Mouse (Mus musculus): ENCODE measurements at regions not wholly inside any gene's neighbourhood (a gene's known extent, or its start where the extent isn't known, plus 50 kb on each side); places are given as distances from the start of the nearest gene placed in this dataset.

GRCm38 (mm10) chr3:52411356-52411755 is 143.2 kb downstream of the Foxo1 start:
- 70% methylated on average over 5 of the region's 5 CpGs for WGBS
- Histone ChIP-seq H3K4me3 (ENCODE audit: low read depth, low read length) (no peak overlapping the region), H3K9ac (replicated peaks; ENCODE audit: low read depth, low read length) (no peak overlapping the region), H3K27ac (ENCODE audit: low read depth) (no peak overlapping the region), H3K4me2 (ENCODE audit: low read depth, low read length) (no peak overlapping the region), H3K9me3 (replicated peaks; ENCODE audit: control insufficient read depth, low read length) (no peaks in the 10 kb centered on the region), H3K27me3 (ENCODE audit: control insufficient read depth, insufficient read depth, low read length) (no peaks in the 10 kb centered on the region), H3K4me1 (ENCODE audit: control insufficient read depth, insufficient read depth) (peaks cover 24% of the 10 kb centered on the region), H3K36me3 (replicated peaks; ENCODE audit: control insufficient read depth, insufficient read depth, low read length) (no peaks in the 10 kb centered on the region)
- no peak for DNase-seq (ENCODE audit: low spot score)
- no peak for ATAC-seq (ENCODE audit: insufficient read depth, low read depth)
- TF ChIP-seq EP300 (IDR thresholded peaks at IDR 0.05; ENCODE audit: low read depth) (no peak), CTCF (IDR thresholded peaks at IDR 0.05; ENCODE audit: low read depth) (no peak)

- Histone ChIP-seq H3K27me3 (ENCODE audit: control insufficient read depth, insufficient read depth, low read length) (no peaks in the 10 kb centered on the region), H3K36me3 (replicated peaks; ENCODE audit: control insufficient read depth, insufficient read depth, low read length) (no peaks in the 10 kb centered on the region), H3K4me3 (ENCODE audit: low read depth, low read length) (no peak overlapping the region), H3K4me1 (ENCODE audit: control insufficient read depth, insufficient read depth) (peaks cover 24% of the 10 kb centered on the region), H3K9ac (replicated peaks; ENCODE audit: low read depth, low read length) (no peak overlapping the region), H3K27ac (ENCODE audit: low read depth) (no peak overlapping the region), H3K9me3 (replicated peaks; ENCODE audit: control insufficient read depth, low read length) (no peaks in the 10 kb centered on the region), H3K4me2 (ENCODE audit: low read depth, low read length) (no peak overlapping the region)
- no peak for TF ChIP-seq CTCF (IDR thresholded peaks at IDR 0.05; ENCODE audit: low read depth)
- TF ChIP-seq EP300 (IDR thresholded peaks at IDR 0.05; ENCODE audit: low read depth): no peak
- WGBS: 62% methylated on average over 7 of the region's 7 CpGs
- no peak for ATAC-seq (ENCODE audit: insufficient read depth, low read depth)
- no peak for DNase-seq (ENCODE audit: low spot score)
These were observed 141.3 kb downstream of the Foxo1 start for GRCm38 (mm10) chr3:52409465-52409864.

- Histone ChIP-seq H3K27me3 (ENCODE audit: control insufficient read depth, insufficient read depth, low read length) (no peaks in the 10 kb centered on the region), H3K4me3 (ENCODE audit: low read depth, low read length) (no peak overlapping the region), H3K4me1 (ENCODE audit: control insufficient read depth, insufficient read depth) (peaks cover 10% of the 10 kb centered on the region), H3K4me2 (ENCODE audit: low read depth, low read length) (no peak overlapping the region), H3K9me3 (replicated peaks; ENCODE audit: control insufficient read depth, low read length) (no peaks in the 10 kb centered on the region), H3K9ac (replicated peaks; ENCODE audit: low read depth, low read length) (no peak overlapping the region), H3K27ac (ENCODE audit: low read depth) (0 out of 2 replicates have a peak overlapping the region, but pooled peaks have one; percentile 43), H3K36me3 (replicated peaks; ENCODE audit: control insufficient read depth, insufficient read depth, low read length) (no peaks in the 10 kb centered on the region)
- DNase-seq (ENCODE audit: low spot score) (no peak), ATAC-seq (ENCODE audit: insufficient read depth, low read depth) (no peak)
- 24% methylated on average over 5 of the region's 5 CpGs for WGBS
- TF ChIP-seq EP300 (IDR thresholded peaks at IDR 0.05; ENCODE audit: low read depth): no peak
- TF ChIP-seq CTCF (IDR thresholded peaks at IDR 0.05; ENCODE audit: low read depth): no peak
These were observed 138.7 kb downstream of the Foxo1 start for GRCm38 (mm10) chr3:52406778-52407318.

GRCm38 (mm10) chr3:52404636-52405035 is 136.5 kb downstream of the Foxo1 start:
- Histone ChIP-seq H3K4me2 (ENCODE audit: low read depth, low read length) (peak overlapping the region; percentile 27; the same call in 1 of the 2 replicates), H3K4me1 (ENCODE audit: control insufficient read depth, insufficient read depth) (peaks cover 15% of the 10 kb centered on the region), H3K9ac (replicated peaks; ENCODE audit: low read depth, low read length) (no peak overlapping the region), H3K4me3 (ENCODE audit: low read depth, low read length) (no peak overlapping the region), H3K9me3 (replicated peaks; ENCODE audit: control insufficient read depth, low read length) (no peaks in the 10 kb centered on the region), H3K27me3 (ENCODE audit: control insufficient read depth, insufficient read depth, low read length) (no peaks in the 10 kb centered on the region), H3K36me3 (replicated peaks; ENCODE audit: control insufficient read depth, insufficient read depth, low read length) (no peaks in the 10 kb centered on the region), H3K27ac (ENCODE audit: low read depth) (peak overlapping the region; percentile 73)
- TF ChIP-seq CTCF (IDR thresholded peaks at IDR 0.05; ENCODE audit: low read depth): no peak
- no peak; the same call in 1 of the 2 replicates for TF ChIP-seq EP300 (IDR thresholded peaks at IDR 0.05; ENCODE audit: low read depth)
- WGBS: 22% methylated on average over 4 of the region's 4 CpGs
- DNase-seq (ENCODE audit: low spot score) (peak; percentile 40), ATAC-seq (ENCODE audit: insufficient read depth, low read depth) (peak; percentile 62)

- 96% methylated on average over 4 of the region's 4 CpGs for WGBS
- ATAC-seq (ENCODE audit: insufficient read depth, low read depth) (no peak), DNase-seq (ENCODE audit: low spot score) (no peak)
- Histone ChIP-seq H3K36me3 (replicated peaks; ENCODE audit: control insufficient read depth, insufficient read depth, low read length) (no peaks in the 10 kb centered on the region), H3K27ac (ENCODE audit: low read depth) (no peak overlapping the region), H3K9me3 (replicated peaks; ENCODE audit: control insufficient read depth, low read length) (no peaks in the 10 kb centered on the region), H3K4me2 (ENCODE audit: low read depth, low read length) (no peak overlapping the region), H3K4me1 (ENCODE audit: control insufficient read depth, insufficient read depth) (peaks cover 15% of the 10 kb centered on the region), H3K4me3 (ENCODE audit: low read depth, low read length) (no peak overlapping the region), H3K27me3 (ENCODE audit: control insufficient read depth, insufficient read depth, low read length) (no peaks in the 10 kb centered on the region), H3K9ac (replicated peaks; ENCODE audit: low read depth, low read length) (no peak overlapping the region)
- TF ChIP-seq CTCF (IDR thresholded peaks at IDR 0.05; ENCODE audit: low read depth): no peak
- TF ChIP-seq EP300 (IDR thresholded peaks at IDR 0.05; ENCODE audit: low read depth): no peak
These were observed 134.9 kb downstream of the Foxo1 start for GRCm38 (mm10) chr3:52403032-52403431.
